7 mouse cellular contexts compared by ENCODE assay signal in the genomic region with DNA sequence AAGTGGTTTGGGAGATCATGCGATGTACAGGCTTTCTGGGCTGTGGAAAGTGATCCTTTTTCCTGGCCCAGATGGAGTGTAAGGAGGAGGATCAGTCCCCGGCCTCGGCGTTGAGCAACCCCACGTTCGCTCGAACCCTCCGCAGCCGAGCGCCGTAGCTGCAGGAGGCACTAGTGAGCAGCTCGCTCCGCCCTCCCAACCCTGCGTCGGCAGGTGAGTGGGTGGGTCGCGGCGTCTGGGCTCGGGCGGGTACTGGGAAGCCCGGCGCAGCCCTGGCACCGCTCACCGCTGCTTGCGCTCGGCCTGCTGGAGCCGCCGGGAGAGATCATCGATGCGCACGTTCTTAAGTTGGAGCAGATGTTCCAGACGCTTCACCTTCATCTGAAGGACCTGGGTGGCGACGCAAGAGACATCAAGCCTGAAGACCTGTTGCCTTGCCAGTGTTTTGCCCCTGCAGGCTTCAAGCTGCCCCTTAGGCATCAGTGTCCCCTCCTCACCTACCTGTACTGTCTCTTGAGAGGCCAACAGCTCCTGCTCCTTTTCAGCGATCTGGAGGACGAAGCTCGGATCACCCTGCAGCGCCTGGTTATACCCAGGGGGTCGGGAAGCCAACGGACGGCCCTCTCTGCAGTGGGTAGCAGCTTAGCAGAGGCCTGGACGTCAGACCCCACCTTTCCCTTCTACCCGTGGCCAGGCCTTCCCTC. TPM values are rescaled to one million over a fixed set of nuclear protein-coding genes. Genes with fewer than 3 reads are reported as not detected.
DNase-seq lines count a peak whose midpoint lies in the region; ATAC-seq and TF ChIP-seq lines count a peak whose summit lies in the region.

No protein-coding gene starts in this region.

- H3K4me1 ChIP-seq in embryonic facial prominence, embryonic 11.5 days (ENCODE audit: control insufficient read depth, insufficient read depth, low read length): no peaks in the 10 kb centered on the region; the same call in 1 of the 2 replicates
- peaks cover 22% of the 10 kb centered on the region for H3K4me1 ChIP-seq in heart, embryonic 15.5 days (replicated peaks)
- H3K4me1 ChIP-seq in liver, embryonic 14.5 days (replicated peaks; ENCODE audit: control insufficient read depth in 2 of 2, insufficient read depth in 2 of 2, low read length in 1 of 2): peaks cover 5 to 6% of the 10 kb centered on the region in 2 experiments; a peak in 3 of 4 replicates
- peaks cover 12% of the 10 kb centered on the region; the same call in 1 of the 2 replicates for H3K4me1 ChIP-seq in neural tube, embryonic 14.5 days (ENCODE audit: control insufficient read depth, insufficient read depth, low read length)

- no peaks in the 10 kb centered on the region for H3K36me3 ChIP-seq in embryonic facial prominence, embryonic 11.5 days (replicated peaks; ENCODE audit: control insufficient read depth, insufficient read depth, low read depth, low read length)
- H3K36me3 ChIP-seq in heart, embryonic 15.5 days: no peaks in the 10 kb centered on the region
- H3K36me3 ChIP-seq in liver, embryonic 14.5 days (replicated peaks; ENCODE audit: control insufficient read depth, insufficient read depth, low read depth): no peaks in the 10 kb centered on the region
- H3K36me3 ChIP-seq in neural tube, embryonic 14.5 days (ENCODE audit: control insufficient read depth, insufficient read depth, low read length): no peaks in the 10 kb centered on the region

- no peak for TF ChIP-seq EP300 in liver, embryonic 14.5 days (IDR thresholded peaks at IDR 0.05; ENCODE audit: low read depth)

- peak overlapping the region; percentile 20 for H3K4me3 ChIP-seq in embryonic facial prominence, embryonic 11.5 days (ENCODE audit: low read depth, low read length)
- H3K4me3 ChIP-seq in heart, embryonic 15.5 days: peak overlapping the region; percentile 32
- peak overlapping the region in 1 of 2 experiments; percentile 23; a peak in 1 of 4 replicates for H3K4me3 ChIP-seq in liver, embryonic 14.5 days (ENCODE audit: insufficient read depth in 1 of 2, low read depth in 2 of 2, low read length in 2 of 2)
- H3K4me3 ChIP-seq in neural tube, embryonic 14.5 days (ENCODE audit: low read depth, low read length): no peak overlapping the region

- 0 out of 2 replicates have a peak overlapping the region, but pooled peaks have one; percentile 11 for H3K9ac ChIP-seq in embryonic facial prominence, embryonic 11.5 days (replicated peaks; ENCODE audit: low read length)
- peak overlapping the region; percentile 19; the same call in 1 of the 2 replicates for H3K9ac ChIP-seq in heart, embryonic 15.5 days
- H3K9ac ChIP-seq in liver, embryonic 14.5 days (replicated peaks): no peak overlapping the region
- no peak overlapping the region for H3K9ac ChIP-seq in neural tube, embryonic 14.5 days (replicated peaks; ENCODE audit: low read depth, low read length)

- H3K27me3 ChIP-seq in embryonic facial prominence, embryonic 11.5 days (ENCODE audit: control insufficient read depth, insufficient read depth, low read length): peaks cover 25% of the 10 kb centered on the region
- H3K27me3 ChIP-seq in heart, embryonic 15.5 days: peaks cover 42% of the 10 kb centered on the region
- peaks cover 57% of the 10 kb centered on the region for H3K27me3 ChIP-seq in liver, embryonic 14.5 days (ENCODE audit: control insufficient read depth, insufficient read depth, low read length)
- H3K27me3 ChIP-seq in neural tube, embryonic 14.5 days (ENCODE audit: control insufficient read depth, insufficient read depth, low read length): peaks cover 9% of the 10 kb centered on the region

- no peaks in the 10 kb centered on the region for H3K9me3 ChIP-seq in embryonic facial prominence, embryonic 11.5 days (replicated peaks; ENCODE audit: control insufficient read depth, low read length)
- H3K9me3 ChIP-seq in heart, embryonic 15.5 days (replicated peaks): no peaks in the 10 kb centered on the region
- no peaks in the 10 kb centered on the region for H3K9me3 ChIP-seq in liver, embryonic 14.5 days (ENCODE audit: control insufficient read depth, low read length)
- no peaks in the 10 kb centered on the region for H3K9me3 ChIP-seq in neural tube, embryonic 14.5 days (ENCODE audit: control insufficient read depth, low read length)

- TF ChIP-seq CTCF in liver, embryonic 14.5 days (IDR thresholded peaks at IDR 0.05; ENCODE audit: low read depth): peak; percentile 31

- peak; percentile 81 for DNase-seq in adrenal gland, postnatal 10 days
- DNase-seq in embryonic facial prominence, embryonic 11.5 days (ENCODE audit: low spot score): peak; percentile 35
- DNase-seq in kidney, postnatal 10 days: peak; percentile 81
- DNase-seq in liver, embryonic 14.5 days (ENCODE audit: low read depth in 3 of 3, low spot score in 3 of 3): no peak
- peak; percentile 20 for DNase-seq in thymus, postnatal 0 days (ENCODE audit: low spot score)

- no peak for ATAC-seq in embryonic facial prominence, embryonic 11.5 days (replicated peaks; ENCODE audit: insufficient number of reproducible peaks, low FRiP score, low TSS enrichment, low read depth)
- 0 out of 2 replicates have a peak, but pooled peaks have one; percentile 23 for ATAC-seq in heart, embryonic 15.5 days (replicated peaks; ENCODE audit: insufficient number of reproducible peaks, insufficient read depth, low FRiP score, low read depth)
- ATAC-seq in liver, embryonic 14.5 days (ENCODE audit: insufficient read depth): no peak
- ATAC-seq in neural tube, embryonic 14.5 days (ENCODE audit: low read depth): no peak

- peak overlapping the region; percentile 44 for H3K4me2 ChIP-seq in embryonic facial prominence, embryonic 11.5 days (ENCODE audit: low read depth, low read length)
- H3K4me2 ChIP-seq in heart, embryonic 15.5 days: peak overlapping the region; percentile 59
- H3K4me2 ChIP-seq in liver, embryonic 14.5 days (ENCODE audit: low read depth): peak overlapping the region; percentile 39
- H3K4me2 ChIP-seq in neural tube, embryonic 14.5 days (ENCODE audit: low read depth, low read length): peak overlapping the region; percentile 25; the same call in 1 of the 2 replicates

- H3K27ac ChIP-seq in embryonic facial prominence, embryonic 11.5 days (replicated peaks; ENCODE audit: low read depth, low read length): no peak overlapping the region
- no peak overlapping the region for H3K27ac ChIP-seq in heart, embryonic 15.5 days
- H3K27ac ChIP-seq in liver, embryonic 14.5 days: no peak overlapping the region
- H3K27ac ChIP-seq in neural tube, embryonic 14.5 days (ENCODE audit: low read depth, low read length): no peak overlapping the region

- WGBS in embryonic facial prominence, embryonic 11.5 days: 3% methylated on average over 43 of the region's 43 CpGs
- 10% methylated on average over 43 of the region's 43 CpGs for WGBS in heart, embryonic 15.5 days
- WGBS in liver, embryonic 14.5 days (ENCODE audit: insufficient replicate concordance): 8% methylated on average over 43 of the region's 43 CpGs
- 7% methylated on average over 39 of the region's 43 CpGs for WGBS in neural tube, embryonic 14.5 days

RNA-seq across cellular contexts. Expression of a gene that starts 8.3 kb away (rescaled TPM):
- 10 to 100 TPM; 76.2 to 86.6 TPM for total RNA-seq in adrenal gland, postnatal 10 days (2021)
- polyA plus RNA-seq in embryonic facial prominence, embryonic 11.5 days (2014; fragmentation: Nextera tagmentation; extraction: Ambion mirVana): 5.8 and 6.1 TPM in 2 replicates
- polyA plus RNA-seq in heart, embryonic 15.5 days (2015; fragmentation: Nextera tagmentation; extraction: Ambion mirVana): 7.5 and 10.7 TPM in 2 replicates
- polyA plus RNA-seq in liver, embryonic 14.5 days (2012; rRNA removed): 11.0 and 12.4 TPM in 2 replicates
- 2.7 and 3.0 TPM in 2 replicates for polyA plus RNA-seq in liver, embryonic 14.5 days (2014; fragmentation: Nextera tagmentation; extraction: Ambion mirVana)
- polyA plus RNA-seq in neural tube, embryonic 14.5 days (2014; fragmentation: Nextera tagmentation; extraction: Ambion mirVana): 7.0 and 10.5 TPM in 2 replicates
- 5.2 and 7.8 TPM in 2 replicates for polyA plus RNA-seq in thymus, postnatal 0 days (2015; fragmentation: Nextera tagmentation; extraction: Ambion mirVana)

RNA-seq across cellular contexts. Expression of a gene that starts 11.7 kb away (rescaled TPM):
- total RNA-seq in adrenal gland, postnatal 10 days (2021): 10 to 100 TPM; 82.0 to 96.4 TPM
- polyA plus RNA-seq in embryonic facial prominence, embryonic 11.5 days (2014; fragmentation: Nextera tagmentation; extraction: Ambion mirVana): 81.2 and 88.3 TPM in 2 replicates
- polyA plus RNA-seq in heart, embryonic 15.5 days (2015; fragmentation: Nextera tagmentation; extraction: Ambion mirVana): 59.5 and 71.3 TPM in 2 replicates
- polyA plus RNA-seq in liver, embryonic 14.5 days (2012; rRNA removed): 105 and 125 TPM in 2 replicates
- polyA plus RNA-seq in liver, embryonic 14.5 days (2014; fragmentation: Nextera tagmentation; extraction: Ambion mirVana): 129 and 153 TPM in 2 replicates
- polyA plus RNA-seq in neural tube, embryonic 14.5 days (2014; fragmentation: Nextera tagmentation; extraction: Ambion mirVana): 86.9 and 90.0 TPM in 2 replicates
- polyA plus RNA-seq in thymus, postnatal 0 days (2015; fragmentation: Nextera tagmentation; extraction: Ambion mirVana): 47.8 and 50.6 TPM in 2 replicates

RNA-seq across cellular contexts. Expression of a gene that starts 15.2 kb away (rescaled TPM):
- 10 to 100 TPM; 13.6 to 22.4 TPM for total RNA-seq in adrenal gland, postnatal 10 days (2021)
- 48.0 and 53.4 TPM in 2 replicates for polyA plus RNA-seq in embryonic facial prominence, embryonic 11.5 days (2014; fragmentation: Nextera tagmentation; extraction: Ambion mirVana)
- polyA plus RNA-seq in heart, embryonic 15.5 days (2015; fragmentation: Nextera tagmentation; extraction: Ambion mirVana): 49.9 and 61.4 TPM in 2 replicates
- polyA plus RNA-seq in liver, embryonic 14.5 days (2012; rRNA removed): 156 and 166 TPM in 2 replicates
- 184 and 209 TPM in 2 replicates for polyA plus RNA-seq in liver, embryonic 14.5 days (2014; fragmentation: Nextera tagmentation; extraction: Ambion mirVana)
- polyA plus RNA-seq in neural tube, embryonic 14.5 days (2014; fragmentation: Nextera tagmentation; extraction: Ambion mirVana): 21.9 and 24.7 TPM in 2 replicates
- 48.4 and 58.6 TPM in 2 replicates for polyA plus RNA-seq in thymus, postnatal 0 days (2015; fragmentation: Nextera tagmentation; extraction: Ambion mirVana)

RNA-seq across cellular contexts. Expression of a gene that starts 15.5 kb away (rescaled TPM):
- 10 to 100 TPM in 1 of 2 experiments, 1 to 10 TPM in 1; 7.4 to 10.5 TPM for total RNA-seq in adrenal gland, postnatal 10 days (2021)
- polyA plus RNA-seq in embryonic facial prominence, embryonic 11.5 days (2014; fragmentation: Nextera tagmentation; extraction: Ambion mirVana): 3.4 and 4.1 TPM in 2 replicates
- 1.9 and 2.0 TPM in 2 replicates for polyA plus RNA-seq in heart, embryonic 15.5 days (2015; fragmentation: Nextera tagmentation; extraction: Ambion mirVana)
- polyA plus RNA-seq in liver, embryonic 14.5 days (2012; rRNA removed): 2.2 TPM in 2 replicates
- polyA plus RNA-seq in liver, embryonic 14.5 days (2014; fragmentation: Nextera tagmentation; extraction: Ambion mirVana): 1.3 and 1.4 TPM in 2 replicates
- 9.2 and 9.4 TPM in 2 replicates for polyA plus RNA-seq in neural tube, embryonic 14.5 days (2014; fragmentation: Nextera tagmentation; extraction: Ambion mirVana)
- polyA plus RNA-seq in thymus, postnatal 0 days (2015; fragmentation: Nextera tagmentation; extraction: Ambion mirVana): 1.4 and 1.5 TPM in 2 replicates

RNA-seq across cellular contexts. Expression of a gene that starts 35.3 kb away (rescaled TPM):
- total RNA-seq in adrenal gland, postnatal 10 days (2021): 10 to 100 TPM; 16.9 to 25.8 TPM
- polyA plus RNA-seq in embryonic facial prominence, embryonic 11.5 days (2014; fragmentation: Nextera tagmentation; extraction: Ambion mirVana): 22.6 and 23.8 TPM in 2 replicates
- 35.5 and 40.2 TPM in 2 replicates for polyA plus RNA-seq in heart, embryonic 15.5 days (2015; fragmentation: Nextera tagmentation; extraction: Ambion mirVana)
- polyA plus RNA-seq in liver, embryonic 14.5 days (2012; rRNA removed): 19.5 and 20.0 TPM in 2 replicates
- polyA plus RNA-seq in liver, embryonic 14.5 days (2014; fragmentation: Nextera tagmentation; extraction: Ambion mirVana): 13.1 and 17.0 TPM in 2 replicates
- 39.4 and 39.5 TPM in 2 replicates for polyA plus RNA-seq in neural tube, embryonic 14.5 days (2014; fragmentation: Nextera tagmentation; extraction: Ambion mirVana)
- polyA plus RNA-seq in thymus, postnatal 0 days (2015; fragmentation: Nextera tagmentation; extraction: Ambion mirVana): 19.1 and 22.2 TPM in 2 replicates

Comparison
In these comparisons a context has a peak if more than half of its experiments do, and no peak if none do; other contexts are left out.
1. DNase-seq: peak in adrenal gland, postnatal 10 days (single experiment), embryonic facial prominence, embryonic 11.5 days (single experiment), kidney, postnatal 10 days (single experiment) and thymus, postnatal 0 days (single experiment); none in liver, embryonic 14.5 days (0 of 3).
2. H3K9ac ChIP-seq: peak in embryonic facial prominence, embryonic 11.5 days (single experiment) and heart, embryonic 15.5 days (single experiment); none in liver, embryonic 14.5 days (single experiment) and neural tube, embryonic 14.5 days (single experiment).
3. Peak in every context shown above with its lines, with median percentiles within 50 percentile points of each other: H3K4me2 ChIP-seq.